Mouse (Mus musculus): ENCODE data around the gene Usp35. TPM values are rescaled to one million over a fixed set of nuclear protein-coding genes. Genes with fewer than 3 reads are reported as not detected.
A peak's percentile ranks its signal among the peaks of the same experiment; 100 is the strongest.

The Usp35 gene
- polyA plus RNA-seq, 1 experiment, result 22.9 TPM

- no peak for DNase-seq
- Histone ChIP-seq H3K27ac (ENCODE audit: control insufficient read depth, insufficient read depth, low read length) (no peak overlapping the region), H3K27me3 (ENCODE audit: control insufficient read depth, insufficient read depth, low read length) (no peaks in the 10 kb centered on the region), H3K4me1 (replicated peaks; ENCODE audit: control insufficient read depth, insufficient read depth, low read length) (peaks cover 21% of the 10 kb centered on the region), H3K36me3 (ENCODE audit: control insufficient read depth, insufficient read depth, low read length) (no peaks in the 10 kb centered on the region), H3K4me3 (ENCODE audit: control insufficient read depth, insufficient read depth, low read length) (no peak overlapping the region)
- no peak for TF ChIP-seq CTCF (IDR thresholded peaks at IDR 0.05; ENCODE audit: borderline replicate concordance, control insufficient read depth, extremely low read depth, insufficient read depth, low read length, poor library complexity)
- no peak for TF ChIP-seq POLR2A (IDR thresholded peaks at IDR 0.05; ENCODE audit: control insufficient read depth, extremely low read depth, insufficient read depth, low read length, poor library complexity)
- 28% methylated on average over 6 of the region's 6 CpGs for WGBS
Observed at GRCm38 (mm10) chr7:97333113-97333898, 1.5 kb upstream of the Usp35 start.

GRCm38 (mm10) chr7:97332667-97333041 is 834 bp upstream of the Usp35 start:
- TF ChIP-seq POLR2A (IDR thresholded peaks at IDR 0.05; ENCODE audit: control insufficient read depth, extremely low read depth, insufficient read depth, low read length, poor library complexity) (0 out of 2 replicates have a peak, but pooled peaks have one; percentile 3), CTCF (IDR thresholded peaks at IDR 0.05; ENCODE audit: borderline replicate concordance, control insufficient read depth, extremely low read depth, insufficient read depth, low read length, poor library complexity) (no peak)
- no peak for DNase-seq
- WGBS, result 2% methylated on average over 9 of the region's 9 CpGs
- peak overlapping the region; percentile 89 for H3K4me3 ChIP-seq (ENCODE audit: control insufficient read depth, insufficient read depth, low read length)
- H3K27me3 ChIP-seq (ENCODE audit: control insufficient read depth, insufficient read depth, low read length), result no peaks in the 10 kb centered on the region
- H3K4me1 ChIP-seq (replicated peaks; ENCODE audit: control insufficient read depth, insufficient read depth, low read length), result peaks cover 21% of the 10 kb centered on the region
- peak overlapping the region; percentile 13; the same call in 1 of the 2 replicates for H3K27ac ChIP-seq (ENCODE audit: control insufficient read depth, insufficient read depth, low read length)
- no peaks in the 10 kb centered on the region for H3K36me3 ChIP-seq (ENCODE audit: control insufficient read depth, insufficient read depth, low read length)

GRCm38 (mm10) chr7:97330931-97331645 is 732 bp downstream of the Usp35 start:
- peaks cover 21% of the 10 kb centered on the region for H3K4me1 ChIP-seq (replicated peaks; ENCODE audit: control insufficient read depth, insufficient read depth, low read length)
- DNase-seq, result peak; percentile 18
- no peak overlapping the region for H3K27ac ChIP-seq (ENCODE audit: control insufficient read depth, insufficient read depth, low read length)
- H3K27me3 ChIP-seq (ENCODE audit: control insufficient read depth, insufficient read depth, low read length), result no peaks in the 10 kb centered on the region
- WGBS, result 74% methylated on average over 11 of the region's 11 CpGs
- H3K36me3 ChIP-seq (ENCODE audit: control insufficient read depth, insufficient read depth, low read length), result no peaks in the 10 kb centered on the region
- TF ChIP-seq CTCF (IDR thresholded peaks at IDR 0.05; ENCODE audit: borderline replicate concordance, control insufficient read depth, extremely low read depth, insufficient read depth, low read length, poor library complexity) (no peak), POLR2A (IDR thresholded peaks at IDR 0.05; ENCODE audit: control insufficient read depth, extremely low read depth, insufficient read depth, low read length, poor library complexity) (no peak)
- peak overlapping the region; percentile 60 for H3K4me3 ChIP-seq (ENCODE audit: control insufficient read depth, insufficient read depth, low read length)

GRCm38 (mm10) chr7:97329676-97330075 is 2.1 kb downstream of the Usp35 start:
- 92% methylated on average over 3 of the region's 3 CpGs for WGBS
- Histone ChIP-seq H3K27me3 (ENCODE audit: control insufficient read depth, insufficient read depth, low read length) (peaks cover 3% of the 10 kb centered on the region; the same call in 1 of the 2 replicates), H3K36me3 (ENCODE audit: control insufficient read depth, insufficient read depth, low read length) (no peaks in the 10 kb centered on the region), H3K4me3 (ENCODE audit: control insufficient read depth, insufficient read depth, low read length) (no peak overlapping the region), H3K4me1 (replicated peaks; ENCODE audit: control insufficient read depth, insufficient read depth, low read length) (peaks cover 21% of the 10 kb centered on the region), H3K27ac (ENCODE audit: control insufficient read depth, insufficient read depth, low read length) (no peak overlapping the region)
- TF ChIP-seq POLR2A (IDR thresholded peaks at IDR 0.05; ENCODE audit: control insufficient read depth, extremely low read depth, insufficient read depth, low read length, poor library complexity), result no peak
- TF ChIP-seq CTCF (IDR thresholded peaks at IDR 0.05; ENCODE audit: borderline replicate concordance, control insufficient read depth, extremely low read depth, insufficient read depth, low read length, poor library complexity), result no peak
- DNase-seq, result no peak

GRCm38 (mm10) chr7:97328891-97329588 is 2.8 kb downstream of the Usp35 start:
- peaks cover 21% of the 10 kb centered on the region for H3K4me1 ChIP-seq (replicated peaks; ENCODE audit: control insufficient read depth, insufficient read depth, low read length)
- H3K4me3 ChIP-seq (ENCODE audit: control insufficient read depth, insufficient read depth, low read length), result no peak overlapping the region
- no peak for TF ChIP-seq POLR2A (IDR thresholded peaks at IDR 0.05; ENCODE audit: control insufficient read depth, extremely low read depth, insufficient read depth, low read length, poor library complexity)
- TF ChIP-seq CTCF (IDR thresholded peaks at IDR 0.05; ENCODE audit: borderline replicate concordance, control insufficient read depth, extremely low read depth, insufficient read depth, low read length, poor library complexity), result no peak
- no peaks in the 10 kb centered on the region for H3K36me3 ChIP-seq (ENCODE audit: control insufficient read depth, insufficient read depth, low read length)
- no peak overlapping the region for H3K27ac ChIP-seq (ENCODE audit: control insufficient read depth, insufficient read depth, low read length)
- peaks cover 3% of the 10 kb centered on the region; the same call in 1 of the 2 replicates for H3K27me3 ChIP-seq (ENCODE audit: control insufficient read depth, insufficient read depth, low read length)
- WGBS, result 89% methylated on average over 13 of the region's 13 CpGs
- no peak for DNase-seq

GRCm38 (mm10) chr7:97327376-97327775 is 4.4 kb downstream of the Usp35 start:
- H3K4me1 ChIP-seq (replicated peaks; ENCODE audit: control insufficient read depth, insufficient read depth, low read length), result peaks cover 10% of the 10 kb centered on the region
- no peak overlapping the region for H3K27ac ChIP-seq (ENCODE audit: control insufficient read depth, insufficient read depth, low read length)
- no peak overlapping the region for H3K4me3 ChIP-seq (ENCODE audit: control insufficient read depth, insufficient read depth, low read length)
- no peak for TF ChIP-seq POLR2A (IDR thresholded peaks at IDR 0.05; ENCODE audit: control insufficient read depth, extremely low read depth, insufficient read depth, low read length, poor library complexity)
- no peak for TF ChIP-seq CTCF (IDR thresholded peaks at IDR 0.05; ENCODE audit: borderline replicate concordance, control insufficient read depth, extremely low read depth, insufficient read depth, low read length, poor library complexity)
- H3K36me3 ChIP-seq (ENCODE audit: control insufficient read depth, insufficient read depth, low read length), result no peaks in the 10 kb centered on the region
- 98% methylated on average over 4 of the region's 4 CpGs for WGBS
- DNase-seq, result no peak
- H3K27me3 ChIP-seq (ENCODE audit: control insufficient read depth, insufficient read depth, low read length), result peaks cover 3% of the 10 kb centered on the region; the same call in 1 of the 2 replicates

Data from thymus, adult 2 months (tissue).